Mouse (Mus musculus): ENCODE measurements around the gene Pkp2. TPM values are rescaled to one million over a fixed set of nuclear protein-coding genes. Genes with fewer than 3 reads are reported as not detected.
"Not testable (repeated sequence)": the region's sequence is repeated elsewhere in the genome, so short reads cannot be mapped to it uniquely, and the experiment has no call there.

The Pkp2 gene
- polyA plus RNA-seq, 1 experiment: 10.9 TPM

- no peak overlapping the region for H3K27ac ChIP-seq (ENCODE audit: insufficient read depth, low read depth, low read length)
- H3K27me3 ChIP-seq (replicated peaks; ENCODE audit: control insufficient read depth, insufficient read depth, low read length): no peaks in the 10 kb centered on the region
- H3K4me1 ChIP-seq (ENCODE audit: control insufficient read depth, insufficient read depth, low read length): no peaks in the 10 kb centered on the region; the same call in 1 of the 2 replicates
- no peak overlapping the region for H3K4me3 ChIP-seq (ENCODE audit: insufficient read depth, low read depth, low read length)
- no peaks in the 10 kb centered on the region for H3K36me3 ChIP-seq (ENCODE audit: control insufficient read depth, insufficient read depth, low read length)
- no peak for DNase-seq
- TF ChIP-seq POLR2A (IDR thresholded peaks at IDR 0.05; ENCODE audit: low read depth, low read length): no peak
- no peak for TF ChIP-seq CTCF (conservative IDR thresholded peaks at IDR 0.05; ENCODE audit: insufficient read depth, insufficient read length, low read depth, low read length)
- 88% methylated on average over 1 of the region's 1 CpGs for WGBS
Measured at GRCm38 (mm10) chr16:16216934-16217333, 3.8 kb downstream of the Pkp2 start.

- Histone ChIP-seq H3K27me3 (replicated peaks; ENCODE audit: control insufficient read depth, insufficient read depth, low read length) (no peaks in the 10 kb centered on the region), H3K4me3 (ENCODE audit: insufficient read depth, low read depth, low read length) (no peak overlapping the region), H3K4me1 (ENCODE audit: control insufficient read depth, insufficient read depth, low read length) (peaks cover 10% of the 10 kb centered on the region; the same call in 1 of the 2 replicates), H3K36me3 (ENCODE audit: control insufficient read depth, insufficient read depth, low read length) (no peaks in the 10 kb centered on the region), H3K27ac (ENCODE audit: insufficient read depth, low read depth, low read length) (no peak overlapping the region)
- DNase-seq: no peak
- WGBS: 51% methylated on average over 3 of the region's 3 CpGs
- no peak for TF ChIP-seq CTCF (conservative IDR thresholded peaks at IDR 0.05; ENCODE audit: insufficient read depth, insufficient read length, low read depth, low read length)
- no peak for TF ChIP-seq POLR2A (IDR thresholded peaks at IDR 0.05; ENCODE audit: low read depth, low read length)
Measured at GRCm38 (mm10) chr16:16219835-16220234, 6.7 kb downstream of the Pkp2 start.

GRCm38 (mm10) chr16:16222651-16223050, 9.5 kb downstream of the Pkp2 start:
- no peaks in the 10 kb centered on the region for H3K36me3 ChIP-seq (ENCODE audit: control insufficient read depth, insufficient read depth, low read length)
- TF ChIP-seq POLR2A (IDR thresholded peaks at IDR 0.05; ENCODE audit: low read depth, low read length) (no peak), CTCF (conservative IDR thresholded peaks at IDR 0.05; ENCODE audit: insufficient read depth, insufficient read length, low read depth, low read length) (no peak)
- 71% methylated on average over 1 of the region's 1 CpGs for WGBS
- no peak for DNase-seq
- H3K27me3 ChIP-seq (replicated peaks; ENCODE audit: control insufficient read depth, insufficient read depth, low read length): no peaks in the 10 kb centered on the region
- H3K4me3 ChIP-seq (ENCODE audit: insufficient read depth, low read depth, low read length): no peak overlapping the region
- no peak overlapping the region for H3K27ac ChIP-seq (ENCODE audit: insufficient read depth, low read depth, low read length)
- peaks cover 10% of the 10 kb centered on the region; the same call in 1 of the 2 replicates for H3K4me1 ChIP-seq (ENCODE audit: control insufficient read depth, insufficient read depth, low read length)

GRCm38 (mm10) chr16:16224506-16224924, 11.4 kb downstream of the Pkp2 start:
- 17% methylated on average over 4 of the region's 4 CpGs for WGBS
- peaks cover 10% of the 10 kb centered on the region; the same call in 1 of the 2 replicates for H3K4me1 ChIP-seq (ENCODE audit: control insufficient read depth, insufficient read depth, low read length)
- peak overlapping the region; percentile 54 for H3K27ac ChIP-seq (ENCODE audit: insufficient read depth, low read depth, low read length)
- no peak overlapping the region for H3K4me3 ChIP-seq (ENCODE audit: insufficient read depth, low read depth, low read length)
- TF ChIP-seq POLR2A (IDR thresholded peaks at IDR 0.05; ENCODE audit: low read depth, low read length) (no peak), CTCF (conservative IDR thresholded peaks at IDR 0.05; ENCODE audit: insufficient read depth, insufficient read length, low read depth, low read length) (no peak)
- no peaks in the 10 kb centered on the region for H3K27me3 ChIP-seq (replicated peaks; ENCODE audit: control insufficient read depth, insufficient read depth, low read length)
- peak; percentile 79 for DNase-seq
- no peaks in the 10 kb centered on the region for H3K36me3 ChIP-seq (ENCODE audit: control insufficient read depth, insufficient read depth, low read length)

GRCm38 (mm10) chr16:16225828-16226227, 12.7 kb downstream of the Pkp2 start:
- peaks cover 10% of the 10 kb centered on the region; the same call in 1 of the 2 replicates for H3K4me1 ChIP-seq (ENCODE audit: control insufficient read depth, insufficient read depth, low read length)
- no peaks in the 10 kb centered on the region for H3K27me3 ChIP-seq (replicated peaks; ENCODE audit: control insufficient read depth, insufficient read depth, low read length)
- H3K27ac ChIP-seq (ENCODE audit: insufficient read depth, low read depth, low read length): no peak overlapping the region
- no peak for TF ChIP-seq POLR2A (IDR thresholded peaks at IDR 0.05; ENCODE audit: low read depth, low read length)
- no peak for TF ChIP-seq CTCF (conservative IDR thresholded peaks at IDR 0.05; ENCODE audit: insufficient read depth, insufficient read length, low read depth, low read length)
- H3K36me3 ChIP-seq (ENCODE audit: control insufficient read depth, insufficient read depth, low read length): no peaks in the 10 kb centered on the region
- 93% methylated on average over 22 of the region's 22 CpGs for WGBS
- DNase-seq: no peak
- H3K4me3 ChIP-seq (ENCODE audit: insufficient read depth, low read depth, low read length): no peak overlapping the region

GRCm38 (mm10) chr16:16230439-16230838, 17.3 kb downstream of the Pkp2 start:
- no peak for TF ChIP-seq CTCF (conservative IDR thresholded peaks at IDR 0.05; ENCODE audit: insufficient read depth, insufficient read length, low read depth, low read length)
- no peak for TF ChIP-seq POLR2A (IDR thresholded peaks at IDR 0.05; ENCODE audit: low read depth, low read length)
- no peak for DNase-seq
- Histone ChIP-seq H3K27ac (ENCODE audit: insufficient read depth, low read depth, low read length) (no peak overlapping the region), H3K27me3 (replicated peaks; ENCODE audit: control insufficient read depth, insufficient read depth, low read length) (no peaks in the 10 kb centered on the region), H3K4me1 (ENCODE audit: control insufficient read depth, insufficient read depth, low read length) (no peaks in the 10 kb centered on the region), H3K36me3 (ENCODE audit: control insufficient read depth, insufficient read depth, low read length) (no peaks in the 10 kb centered on the region; the same call in 1 of the 2 replicates), H3K4me3 (ENCODE audit: insufficient read depth, low read depth, low read length) (no peak overlapping the region)
- WGBS: 89% methylated on average over 5 of the region's 5 CpGs

GRCm38 (mm10) chr16:16233919-16234318, 20.8 kb downstream of the Pkp2 start:
- H3K4me1 ChIP-seq (ENCODE audit: control insufficient read depth, insufficient read depth, low read length): no peaks in the 10 kb centered on the region
- H3K27me3 ChIP-seq (replicated peaks; ENCODE audit: control insufficient read depth, insufficient read depth, low read length): no peaks in the 10 kb centered on the region
- WGBS: 72% methylated on average over 2 of the region's 2 CpGs
- no peak for DNase-seq
- H3K4me3 ChIP-seq (ENCODE audit: insufficient read depth, low read depth, low read length): no peak overlapping the region
- H3K36me3 ChIP-seq (ENCODE audit: control insufficient read depth, insufficient read depth, low read length): peaks cover 2% of the 10 kb centered on the region; the same call in 1 of the 2 replicates
- TF ChIP-seq CTCF (conservative IDR thresholded peaks at IDR 0.05; ENCODE audit: insufficient read depth, insufficient read length, low read depth, low read length) (no peak), POLR2A (IDR thresholded peaks at IDR 0.05; ENCODE audit: low read depth, low read length) (no peak)
- H3K27ac ChIP-seq (ENCODE audit: insufficient read depth, low read depth, low read length): no peak overlapping the region

GRCm38 (mm10) chr16:16236681-16237080, 23.6 kb downstream of the Pkp2 start:
- H3K27ac ChIP-seq (ENCODE audit: insufficient read depth, low read depth, low read length); H3K4me1 ChIP-seq (ENCODE audit: control insufficient read depth, insufficient read depth, low read length); H3K4me3 ChIP-seq (ENCODE audit: insufficient read depth, low read depth, low read length); H3K36me3 ChIP-seq (ENCODE audit: control insufficient read depth, insufficient read depth, low read length); DNase-seq; H3K27me3 ChIP-seq (replicated peaks; ENCODE audit: control insufficient read depth, insufficient read depth, low read length): not testable (repeated sequence)
- whole genome bisulfite sequencing: 90% methylated on average over 9 of the region's 9 CpGs

Measured in kidney, adult 2 months (tissue).